Mouse (Mus musculus) forebrain, embryonic 15.5 days (tissue): ENCODE measurements at regions not wholly inside any gene's neighbourhood (a gene's known extent, or its start where the extent isn't known, plus 50 kb on each side); places are given as distances from the start of the nearest gene placed in this dataset.

ENCODE experiments used
- ATAC-seq: fragments of 200-750 bp; cut with Nextera tagmentation; replicated peaks from 2 replicates; pipeline ENCODE4 v1.8.0; 2017; ENCODE audit warnings: mild to moderate bottlenecking, moderate TSS enrichment, moderate library complexity
- H3K27ac ChIP-seq: fragments of 300-500 bp; sonication (generic); replicated peaks from 2 replicates; pipeline ENCODE4 v1.5.1; 2015; ENCODE audit warnings: mild to moderate bottlenecking, inconsistent platforms
- H3K27me3 ChIP-seq: fragments of 300-500 bp; sonication (generic); 2 replicates; pipeline ENCODE4 v1.6.1; 2015; ENCODE audit warnings: inconsistent platforms
- H3K36me3 ChIP-seq: fragments of 300-500 bp; sonication (generic); 2 replicates; pipeline ENCODE4 v1.6.1; 2015; ENCODE audit warnings: mild to moderate bottlenecking, inconsistent platforms
- H3K4me1 ChIP-seq: fragments of 300-500 bp; sonication (generic); 2 replicates; pipeline ENCODE4 v1.6.1; 2015; ENCODE audit warnings: inconsistent platforms
- H3K4me2 ChIP-seq: fragments of 300-500 bp; sonication (generic); replicated peaks from 2 replicates; pipeline ENCODE4 v1.6.1; 2015; ENCODE audit warnings: mild to moderate bottlenecking, inconsistent platforms
- H3K4me3 ChIP-seq: fragments of 300-500 bp; sonication (generic); 2 replicates; pipeline ENCODE4 v1.5.1; 2015; ENCODE audit warnings: mild to moderate bottlenecking, inconsistent platforms
- H3K9ac ChIP-seq: fragments of 300-500 bp; sonication (generic); replicated peaks from 2 replicates; pipeline ENCODE4 v1.6.1; 2015; ENCODE audit warnings: mild to moderate bottlenecking, inconsistent platforms
- H3K9me3 ChIP-seq: fragments of 300-500 bp; sonication (generic); 2 replicates; pipeline ENCODE4 v1.6.1; 2016; ENCODE audit warnings: inconsistent platforms
- WGBS: fragments of 180-500 bp; shearing (Covaris S2); methylation state at CpG from one replicate; pipeline ENCODE4 v1.1.7; 2015; ENCODE audit warnings: mixed read lengths; 5-methylcytosine and 5-hydroxymethylcytosine counted together

DNA sequence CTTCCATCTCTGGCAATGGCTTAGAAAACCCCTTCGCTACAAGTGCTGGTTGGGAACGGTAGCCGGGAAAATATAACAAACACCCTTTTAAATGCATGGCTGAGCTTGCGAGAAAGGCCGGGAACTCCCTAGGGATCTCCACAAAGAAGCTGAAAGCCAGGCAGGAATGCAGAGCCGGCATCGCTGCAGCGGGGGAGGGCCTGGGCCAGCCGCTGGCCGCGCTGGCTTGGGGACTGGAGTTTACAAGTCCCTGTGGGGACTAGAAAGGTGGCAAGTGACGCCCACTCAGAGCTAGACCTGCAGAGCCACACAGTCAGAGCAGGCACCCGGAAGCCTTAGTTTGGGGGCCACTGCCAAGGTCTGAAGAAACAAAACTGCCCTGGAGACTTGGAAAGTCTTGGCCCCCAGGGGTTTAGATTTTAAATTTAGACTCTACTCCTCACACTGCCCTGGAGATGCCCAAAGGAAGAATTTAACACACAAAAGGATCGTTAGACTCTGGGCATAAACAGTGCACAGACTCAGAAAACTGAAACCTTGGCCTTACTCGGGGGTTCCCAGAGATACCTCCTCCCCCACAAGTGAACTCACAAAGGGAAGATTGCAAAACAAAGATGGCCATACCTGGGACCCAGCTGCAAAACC, 59.4 kb downstream of the 1700001O22Rik start:
- H3K4me1 ChIP-seq: peaks cover 21% of the 10 kb centered on the region
- H3K36me3 ChIP-seq: no peaks in the 10 kb centered on the region
- H3K4me3 ChIP-seq: no peak overlapping the region
- H3K27me3 ChIP-seq: no peaks in the 10 kb centered on the region
- H3K9ac ChIP-seq: peak overlapping the region; percentile 10
- H3K4me2 ChIP-seq: no peak overlapping the region
- H3K9me3 ChIP-seq: 0 out of 2 replicates have a peak, but pooled peaks cover 5% of the 10 kb centered on the region
- ATAC-seq: peak; percentile 83
- H3K27ac ChIP-seq: peak overlapping the region; percentile 90
- 2% methylated on average over 15 of the region's 15 CpGs for WGBS

DNA sequence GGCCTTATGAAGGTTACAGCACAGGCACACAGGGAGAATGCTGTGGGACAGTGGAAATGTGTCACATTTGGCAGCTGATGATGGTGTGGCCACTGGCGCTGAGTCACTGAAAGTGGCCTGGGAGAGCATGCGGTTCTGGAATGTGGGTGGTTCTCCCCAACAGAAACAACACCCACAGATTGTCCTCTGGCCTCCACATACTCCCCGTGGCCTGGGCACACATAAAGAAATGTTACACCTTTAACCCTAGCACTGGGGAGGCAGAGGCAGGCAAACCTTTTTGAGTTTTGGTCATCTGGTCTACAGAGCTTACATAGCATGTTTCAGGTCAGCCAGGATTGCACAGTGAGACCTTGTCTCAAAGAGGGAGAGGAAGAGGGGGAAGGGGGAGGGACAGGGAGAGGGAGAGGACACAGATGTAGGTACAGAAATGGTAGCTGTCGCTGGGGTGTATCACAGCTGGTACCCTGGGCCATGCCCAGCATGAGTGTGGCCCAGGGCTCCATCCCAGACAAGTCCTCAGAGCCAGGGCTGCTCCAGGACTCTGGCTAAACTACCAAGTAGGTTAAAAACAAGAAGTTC, 60.1 kb downstream of the 1700001O22Rik start:
- H3K9ac ChIP-seq: 0 out of 2 replicates have a peak overlapping the region, but pooled peaks have one; percentile 29
- no peak overlapping the region for H3K4me3 ChIP-seq
- H3K4me2 ChIP-seq: no peak overlapping the region
- H3K27ac ChIP-seq: peak overlapping the region; percentile 90
- H3K9me3 ChIP-seq: 0 out of 2 replicates have a peak, but pooled peaks cover 5% of the 10 kb centered on the region
- H3K27me3 ChIP-seq: no peaks in the 10 kb centered on the region
- no peaks in the 10 kb centered on the region for H3K36me3 ChIP-seq
- H3K4me1 ChIP-seq: peaks cover 28% of the 10 kb centered on the region
- WGBS: 32% methylated on average over 4 of the region's 4 CpGs
- peak; percentile 63; the same call in 1 of the 2 replicates for ATAC-seq

DNA sequence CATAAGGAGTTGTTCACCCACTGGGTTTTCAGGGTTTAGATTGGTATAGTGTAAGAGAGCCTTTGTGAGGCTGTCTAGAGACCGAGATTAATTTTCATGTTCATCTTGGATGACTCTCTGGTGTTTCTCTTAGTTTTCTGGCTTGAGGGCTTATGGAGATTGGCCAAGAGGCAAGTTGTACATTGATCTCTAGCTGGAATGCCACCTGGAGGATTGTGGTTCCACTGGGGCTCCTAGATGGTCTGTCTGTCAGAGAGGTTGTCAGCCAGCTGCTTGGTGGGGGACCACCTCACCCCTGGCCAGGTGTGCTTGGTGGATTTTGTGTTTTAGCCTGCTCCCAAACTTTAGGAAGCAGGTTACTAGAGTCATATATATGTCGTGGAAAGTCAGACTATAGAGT, 62.0 kb downstream of the 1700001O22Rik start:
- WGBS: 92% methylated on average over 2 of the region's 2 CpGs
- Histone ChIP-seq H3K36me3 (no peaks in the 10 kb centered on the region), H3K4me1 (peaks cover 47% of the 10 kb centered on the region), H3K9me3 (0 out of 2 replicates have a peak, but pooled peaks cover 5% of the 10 kb centered on the region), H3K27me3 (no peaks in the 10 kb centered on the region), H3K9ac (no peak overlapping the region), H3K4me2 (no peak overlapping the region), H3K4me3 (no peak overlapping the region), H3K27ac (no peak overlapping the region)
- ATAC-seq: no peak

DNA sequence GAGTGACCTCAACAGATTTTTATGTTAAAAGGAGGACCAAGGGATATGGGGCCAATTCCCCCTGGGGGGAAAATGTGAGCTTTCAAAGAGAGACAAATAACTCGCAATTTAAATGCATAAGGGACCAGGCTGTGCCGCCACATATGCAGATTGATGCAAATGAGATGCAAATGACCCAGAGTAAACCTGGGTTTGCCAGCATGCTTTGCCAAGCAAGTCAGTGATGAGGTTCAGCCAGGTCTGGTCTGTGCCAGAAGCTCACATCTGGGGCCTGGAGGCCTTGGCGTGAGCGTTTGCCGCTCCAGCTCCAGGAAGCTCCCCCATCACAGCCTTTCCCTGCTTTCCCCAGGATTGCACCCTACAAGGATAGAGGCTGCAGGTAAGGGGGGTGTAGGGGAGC, 65.7 kb downstream of the 1700001O22Rik start:
- WGBS: 17% methylated on average over 5 of the region's 5 CpGs

DNA sequence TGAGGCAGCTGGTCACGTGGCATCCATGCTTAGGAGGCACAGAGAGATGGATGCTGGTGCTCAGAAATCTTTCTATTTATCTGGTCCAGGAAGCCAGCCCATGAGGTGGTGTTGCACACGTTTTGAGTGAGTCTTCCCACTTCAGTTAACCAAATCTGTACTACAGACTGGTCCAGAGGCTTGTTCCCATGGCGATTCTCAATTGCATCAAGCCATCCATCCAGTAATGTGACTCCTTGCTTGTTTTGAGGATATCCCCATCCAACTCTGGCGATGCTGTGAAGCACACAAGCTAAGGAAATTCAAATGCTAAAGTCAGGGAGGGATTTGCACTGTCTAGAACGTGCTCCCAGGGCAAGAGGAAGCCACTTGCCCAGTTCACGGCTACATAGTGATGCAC, 66.8 kb downstream of the 1700001O22Rik start:
- peak overlapping the region; percentile 87 for H3K27ac ChIP-seq
- 48% methylated on average over 6 of the region's 6 CpGs for WGBS

More for the DNA sequence above, 65.7 kb downstream of the 1700001O22Rik start:
- Histone ChIP-seq H3K9ac (no peak overlapping the region), H3K9me3 (no peaks in the 10 kb centered on the region), H3K4me1 (peaks cover 35% of the 10 kb centered on the region), H3K4me2 (no peak overlapping the region), H3K27ac (peak overlapping the region; percentile 87), H3K4me3 (no peak overlapping the region), H3K27me3 (no peaks in the 10 kb centered on the region), H3K36me3 (no peaks in the 10 kb centered on the region)
- ATAC-seq: peak; percentile 92

DNA sequence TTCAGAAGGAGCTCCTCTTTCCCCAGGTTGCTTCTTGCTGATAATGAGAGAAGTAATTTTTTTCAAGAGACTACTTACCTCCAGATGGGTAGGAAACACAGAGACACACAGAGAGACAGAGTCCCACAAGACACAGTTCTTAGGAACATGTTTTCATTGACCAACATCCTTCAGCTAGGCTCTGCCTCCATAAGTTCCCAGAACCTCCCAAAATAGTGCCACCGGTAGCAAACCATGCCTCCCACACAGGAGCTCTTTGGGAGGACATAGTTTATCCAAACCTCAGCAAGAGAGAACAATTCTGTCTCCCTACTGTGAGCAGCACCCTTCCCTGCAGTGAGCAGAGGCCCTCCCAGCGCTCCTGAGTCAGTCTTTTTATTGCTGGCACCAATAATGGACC, 67.2 kb downstream of the 1700001O22Rik start:
- peaks cover 33% of the 10 kb centered on the region for H3K4me1 ChIP-seq
- no peak for ATAC-seq

More for the DNA sequence above, 66.8 kb downstream of the 1700001O22Rik start:
- H3K4me1 ChIP-seq: peaks cover 33% of the 10 kb centered on the region
- H3K4me2 ChIP-seq: no peak overlapping the region
- no peak overlapping the region for H3K4me3 ChIP-seq
- H3K27me3 ChIP-seq: no peaks in the 10 kb centered on the region
- no peak for ATAC-seq
- no peak overlapping the region for H3K9ac ChIP-seq
- no peaks in the 10 kb centered on the region for H3K36me3 ChIP-seq
- no peaks in the 10 kb centered on the region for H3K9me3 ChIP-seq

DNA sequence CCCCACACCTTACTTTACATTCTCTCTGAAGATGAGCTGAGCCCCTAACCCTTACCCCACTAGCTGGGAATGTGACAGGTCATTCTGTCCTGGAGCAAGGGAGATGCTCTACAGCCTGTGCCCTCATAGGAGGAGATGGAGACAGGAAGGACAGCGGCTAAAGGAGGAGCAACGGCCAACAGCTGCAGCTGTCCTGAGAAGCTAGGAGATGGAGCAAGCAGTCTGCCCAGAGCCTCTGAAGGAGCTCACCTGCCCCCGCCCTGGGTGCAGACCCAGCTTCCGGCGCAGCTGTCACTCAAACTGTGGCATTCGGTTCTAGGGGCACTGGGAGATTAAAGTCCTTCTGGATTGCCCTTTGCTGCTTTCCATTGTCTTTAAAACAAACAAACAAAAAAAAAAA, 69.6 kb downstream of the 1700001O22Rik start:
- Histone ChIP-seq H3K4me3 (no peak overlapping the region), H3K9ac (no peak overlapping the region), H3K4me1 (peaks cover 31% of the 10 kb centered on the region), H3K4me2 (no peak overlapping the region), H3K36me3 (no peaks in the 10 kb centered on the region), H3K27ac (no peak overlapping the region), H3K9me3 (no peaks in the 10 kb centered on the region), H3K27me3 (no peaks in the 10 kb centered on the region)
- 30% methylated on average over 6 of the region's 6 CpGs for WGBS
- ATAC-seq: no peak

More for the DNA sequence above, 67.2 kb downstream of the 1700001O22Rik start:
- WGBS: 46% methylated on average over 2 of the region's 2 CpGs
- Histone ChIP-seq H3K4me3 (no peak overlapping the region), H3K36me3 (no peaks in the 10 kb centered on the region), H3K4me2 (no peak overlapping the region), H3K9ac (no peak overlapping the region), H3K9me3 (no peaks in the 10 kb centered on the region), H3K27ac (peak overlapping the region; percentile 87), H3K27me3 (no peaks in the 10 kb centered on the region)

DNA sequence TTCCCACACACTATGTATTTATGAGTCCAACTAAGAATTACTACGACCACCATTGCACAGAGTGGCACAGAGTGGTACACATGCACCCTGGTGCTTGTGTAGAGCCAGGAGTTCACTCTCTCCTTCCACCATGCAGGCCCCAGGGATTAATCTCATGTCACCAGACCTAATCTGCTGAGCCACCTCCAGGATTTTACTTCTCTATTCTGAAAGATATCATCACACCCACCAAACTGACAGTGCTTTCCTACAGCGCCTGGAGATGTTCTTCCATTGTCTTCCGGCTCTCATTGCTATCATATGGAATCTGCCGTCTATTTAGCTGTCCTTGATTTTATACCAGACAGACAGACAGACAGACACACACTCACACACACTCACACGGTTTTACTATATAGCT, 71.6 kb downstream of the 1700001O22Rik start:
- Histone ChIP-seq H3K36me3 (no peaks in the 10 kb centered on the region), H3K9me3 (no peaks in the 10 kb centered on the region), H3K9ac (no peak overlapping the region), H3K4me1 (peaks cover 11% of the 10 kb centered on the region), H3K27me3 (no peaks in the 10 kb centered on the region), H3K27ac (no peak overlapping the region), H3K4me3 (no peak overlapping the region), H3K4me2 (no peak overlapping the region)
- WGBS: 95% methylated on average over 5 of the region's 5 CpGs
- no peak for ATAC-seq

DNA sequence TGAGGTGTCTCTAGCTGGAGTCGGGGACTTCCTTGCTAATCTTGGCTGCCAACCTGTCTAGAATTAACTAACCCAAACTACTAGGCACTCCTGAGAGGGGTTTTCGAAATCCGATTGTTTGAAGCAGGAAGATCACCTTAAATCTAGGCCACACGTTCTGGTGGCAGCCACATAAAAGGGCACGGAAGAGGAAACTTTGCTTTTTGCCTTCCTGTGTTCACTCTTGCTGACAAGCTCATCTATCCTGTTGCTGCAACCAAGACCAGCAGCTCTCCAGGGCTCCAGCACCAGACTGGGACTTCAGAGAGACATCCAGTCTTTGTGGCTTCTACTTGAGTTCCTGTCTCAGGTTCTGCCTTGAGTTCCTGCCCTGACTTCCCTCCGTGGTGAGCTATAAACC, 75.5 kb downstream of the 1700001O22Rik start:
- H3K36me3 ChIP-seq: no peaks in the 10 kb centered on the region
- no peak overlapping the region for H3K9ac ChIP-seq
- no peaks in the 10 kb centered on the region for H3K27me3 ChIP-seq
- H3K4me2 ChIP-seq: no peak overlapping the region
- H3K4me1 ChIP-seq: peaks cover 39% of the 10 kb centered on the region
- ATAC-seq: no peak
- WGBS: 88% methylated on average over 6 of the region's 6 CpGs
- H3K4me3 ChIP-seq: no peak overlapping the region
- H3K27ac ChIP-seq: no peak overlapping the region
- H3K9me3 ChIP-seq: no peaks in the 10 kb centered on the region

DNA sequence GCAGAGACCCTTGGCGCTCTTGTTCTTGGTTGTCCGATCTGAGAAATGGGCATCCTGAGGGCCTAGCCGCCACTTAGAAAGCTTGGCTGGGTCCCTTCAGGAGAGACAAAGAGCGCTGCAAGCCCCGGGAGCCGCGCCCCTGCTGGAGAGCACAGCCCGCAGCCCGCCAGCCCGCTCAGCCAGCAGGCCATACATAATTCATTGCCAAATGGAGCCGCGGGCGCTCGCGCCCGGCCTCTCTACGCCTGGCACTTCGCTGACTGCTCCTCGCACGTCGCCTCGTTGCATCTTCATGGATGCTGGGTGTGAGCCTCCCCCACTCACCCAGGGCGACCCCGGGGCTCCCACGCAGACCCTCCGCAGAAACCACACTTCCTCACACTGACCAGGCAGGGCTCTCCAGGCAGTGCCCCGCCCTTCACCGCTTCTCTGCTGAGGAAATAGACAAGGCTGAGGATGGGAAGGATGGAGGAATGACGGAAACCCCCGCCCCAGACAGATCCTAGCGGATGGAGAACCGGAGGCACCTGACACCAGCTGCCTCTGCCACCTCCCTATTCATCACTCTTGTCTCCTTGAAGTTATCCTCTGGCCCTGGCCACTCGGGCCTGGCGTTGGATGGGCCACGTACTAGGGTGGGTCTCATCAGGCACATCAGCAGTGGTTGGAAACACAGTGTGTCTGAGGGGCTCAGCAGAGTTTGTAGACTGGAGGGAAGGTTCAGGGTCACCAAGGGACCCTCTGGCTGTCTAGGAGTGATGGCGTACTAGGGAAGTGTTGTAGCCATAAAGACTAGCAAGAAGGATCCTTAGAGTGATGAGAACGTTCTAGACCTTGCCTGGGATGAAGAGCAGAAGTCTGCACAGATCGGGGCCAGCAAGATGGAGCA, 77.6 kb downstream of the 1700001O22Rik start:
- H3K4me2 ChIP-seq: peak overlapping the region; percentile 37
- H3K36me3 ChIP-seq: no peaks in the 10 kb centered on the region
- peak overlapping the region; percentile 14; the same call in 1 of the 2 replicates for H3K4me3 ChIP-seq
- H3K9me3 ChIP-seq: no peaks in the 10 kb centered on the region
- H3K4me1 ChIP-seq: peaks cover 60% of the 10 kb centered on the region
- 12% methylated on average over 38 of the region's 38 CpGs for WGBS
- H3K27me3 ChIP-seq: no peaks in the 10 kb centered on the region
- H3K27ac ChIP-seq: peak overlapping the region; percentile 99
- ATAC-seq: peak; percentile 70
- peak overlapping the region; percentile 37 for H3K9ac ChIP-seq

DNA sequence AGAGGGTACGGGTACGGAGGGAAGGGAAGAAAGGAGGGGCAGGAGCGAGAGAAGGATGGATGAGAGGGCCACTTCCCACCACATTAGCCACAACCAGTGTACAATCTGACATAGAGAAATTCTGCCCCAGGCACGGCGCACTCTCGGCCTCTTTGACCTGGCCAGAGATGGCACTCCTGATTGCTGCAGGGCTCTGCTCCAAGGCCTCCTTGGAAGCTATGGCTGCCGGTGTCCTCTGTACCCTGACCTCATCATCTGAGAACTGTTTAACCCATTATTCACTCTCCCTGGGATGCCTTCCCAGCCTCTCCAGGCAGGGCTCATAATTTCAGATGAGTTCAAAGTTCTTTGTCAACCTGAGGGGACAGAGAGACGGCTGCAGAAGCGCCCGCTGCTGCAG, 78.3 kb downstream of the 1700001O22Rik start:
- Histone ChIP-seq H3K27me3 (no peaks in the 10 kb centered on the region), H3K9ac (peak overlapping the region; percentile 37; the same call in 1 of the 2 replicates), H3K4me1 (peaks cover 67% of the 10 kb centered on the region), H3K36me3 (no peaks in the 10 kb centered on the region), H3K9me3 (no peaks in the 10 kb centered on the region), H3K4me3 (no peak overlapping the region), H3K27ac (peak overlapping the region; percentile 99), H3K4me2 (peak overlapping the region; percentile 37)
- 34% methylated on average over 10 of the region's 10 CpGs for WGBS
- ATAC-seq: no peak

DNA sequence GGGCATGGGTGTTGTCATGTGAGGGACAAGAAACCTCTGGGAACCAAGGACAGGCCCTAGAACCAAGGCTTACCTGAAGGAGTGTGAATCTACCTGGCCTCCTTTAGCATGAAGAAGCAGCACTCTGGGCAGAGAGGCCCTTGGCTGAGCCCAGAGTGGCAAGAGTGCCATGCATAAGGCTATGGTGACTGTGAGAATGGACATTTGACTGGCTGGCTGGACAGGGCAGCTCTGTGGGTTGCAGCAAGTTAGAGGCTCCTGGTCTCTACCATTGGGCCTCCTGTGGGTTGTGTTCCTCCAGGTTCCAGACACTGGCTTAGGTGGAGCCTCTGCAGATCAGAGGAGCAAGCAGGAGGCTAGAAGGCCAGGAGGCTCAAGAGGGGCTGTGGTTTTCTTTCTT, 78.9 kb downstream of the 1700001O22Rik start:
- H3K9me3 ChIP-seq: no peaks in the 10 kb centered on the region
- peak overlapping the region; percentile 99 for H3K27ac ChIP-seq
- no peak for ATAC-seq
- no peak overlapping the region for H3K4me2 ChIP-seq
- no peak overlapping the region for H3K9ac ChIP-seq
- no peaks in the 10 kb centered on the region for H3K27me3 ChIP-seq
- no peak overlapping the region for H3K4me3 ChIP-seq
- H3K36me3 ChIP-seq: no peaks in the 10 kb centered on the region
- H3K4me1 ChIP-seq: peaks cover 73% of the 10 kb centered on the region
